Mouse (Mus musculus) forebrain, postnatal 0 days (tissue): Measurements from ENCODE around the gene Rad54l. TPM values are rescaled to one million over a fixed set of nuclear protein-coding genes. Genes with fewer than 3 reads are reported as not detected.

Experiments used
- ATAC-seq: fragments of 200-750 bp; cut with Nextera tagmentation; 2 replicates; pipeline ENCODE4 v1.8.0; 2017; ENCODE audit warnings: mild to moderate bottlenecking, moderate library complexity
- DNase-seq: peaks from one replicate; pipeline ENCODE4 v3.0.0-alpha.2; 2015
- H3K27ac ChIP-seq: fragments of 300-500 bp; sonication (generic); 2 replicates; pipeline ENCODE4 v1.5.1; 2014; ENCODE audit warnings: low read depth, mild to moderate bottlenecking, antibody characterized with exemption, low read length, moderate library complexity, mixed read lengths
- H3K27me3 ChIP-seq: fragments of 300-500 bp; sonication (generic); 2 replicates; pipeline ENCODE4 v1.6.1; 2014; ENCODE audit warnings: mild to moderate bottlenecking, low read length, mixed read lengths; ENCODE audit not compliant: insufficient read depth
- H3K36me3 ChIP-seq: fragments of 300-500 bp; sonication (generic); 2 replicates; pipeline ENCODE4 v1.6.1; 2014; ENCODE audit warnings: mild to moderate bottlenecking, moderate library complexity; ENCODE audit not compliant: insufficient read depth
- H3K4me1 ChIP-seq: fragments of 300-500 bp; sonication (generic); 2 replicates; pipeline ENCODE4 v1.6.1; 2014; ENCODE audit warnings: antibody characterized with exemption; ENCODE audit not compliant: insufficient read depth
- H3K4me2 ChIP-seq: fragments of 300-500 bp; sonication (generic); 2 replicates; pipeline ENCODE4 v1.6.1; 2014; ENCODE audit warnings: low read depth, mild to moderate bottlenecking, moderate library complexity
- H3K4me3 ChIP-seq: fragments of 300-500 bp; sonication (generic); 2 replicates; pipeline ENCODE4 v1.5.1; 2014; ENCODE audit warnings: low read depth, low read length, mixed read lengths
- H3K9ac ChIP-seq: fragments of 300-500 bp; sonication (generic); 2 replicates; pipeline ENCODE4 v1.6.1; 2014; ENCODE audit warnings: mild to moderate bottlenecking
- H3K9me3 ChIP-seq: fragments of 300-500 bp; sonication (generic); 2 replicates; pipeline ENCODE4 v1.6.1; 2016; ENCODE audit warnings: low read length
- CTCF ChIP-seq: sonication (generic); IDR thresholded peaks from 2 replicates; pipeline ENCODE4 v1.5.1; 2016; ENCODE audit warnings: antibody characterized with exemption, control low read depth, low read depth
- WGBS: fragments of 180-500 bp; shearing (Covaris S2); extraction: QIAGEN DNeasy Blood & Tissue Kit; methylation state at CpG from one replicate; pipeline ENCODE4 v1.1.7; 2014; 5-methylcytosine and 5-hydroxymethylcytosine counted together
- polyA plus RNA-seq: library from polyadenylated mRNA; unstranded; fragments of >200 nt; fragmentation: Nextera tagmentation; extraction: Ambion mirVana; gene quantifications from 2 replicates; pipeline ENCODE4 v1.2.1, GENCODE M21; 2015
- total RNA-seq: library from RNA; depleted of rRNA; stranded (reverse); fragments of >200 nt; gene quantifications from 2 replicates; pipeline ENCODE4 v1.2.3, GENCODE M21; 2014

Gene Rad54l
- total and polyA plus RNA-seq, 2 experiments from 2014 or later, result 2.0 to 3.5 TPM

- Histone ChIP-seq H3K9ac (no peak overlapping the region), H3K4me1 (no peaks in the 10 kb centered on the region), H3K9me3 (no peaks in the 10 kb centered on the region), H3K36me3 (no peaks in the 10 kb centered on the region), H3K27ac (no peak overlapping the region), H3K4me2 (peak overlapping the region; percentile 55; the same call in 1 of the 2 replicates), H3K4me3 (peak overlapping the region; percentile 60), H3K27me3 (no peaks in the 10 kb centered on the region)
- DNase-seq, result no peak
- no peak for ATAC-seq
- TF ChIP-seq CTCF, result no peak
- WGBS, result 3% methylated on average over 1 of the region's 1 CpGs
These were observed 728 bp downstream of the Rad54l start for GRCm38 (mm10) chr4:116122762-116123161.

GRCm38 (mm10) chr4:116111486-116111885 is 12.0 kb downstream of the Rad54l start:
- 37% methylated on average over 2 of the region's 2 CpGs for WGBS
- Histone ChIP-seq H3K9ac (no peak overlapping the region), H3K4me2 (no peak overlapping the region), H3K27ac (no peak overlapping the region), H3K4me1 (no peaks in the 10 kb centered on the region), H3K36me3 (no peaks in the 10 kb centered on the region), H3K4me3 (no peak overlapping the region), H3K9me3 (no peaks in the 10 kb centered on the region), H3K27me3 (no peaks in the 10 kb centered on the region)
- DNase-seq (no peak), ATAC-seq (no peak)
- TF ChIP-seq CTCF, result no peak

- Histone ChIP-seq H3K27ac (no peak overlapping the region), H3K4me3 (no peak overlapping the region), H3K36me3 (no peaks in the 10 kb centered on the region), H3K4me1 (no peaks in the 10 kb centered on the region), H3K9ac (no peak overlapping the region), H3K27me3 (no peaks in the 10 kb centered on the region), H3K9me3 (no peaks in the 10 kb centered on the region), H3K4me2 (no peak overlapping the region)
- TF ChIP-seq CTCF, result no peak
- no peak for DNase-seq
- WGBS, result 96% methylated on average over 6 of the region's 6 CpGs
- ATAC-seq, result no peak
These were observed 12.8 kb downstream of the Rad54l start for GRCm38 (mm10) chr4:116110695-116111094.

GRCm38 (mm10) chr4:116105278-116105677 is 18.2 kb downstream of the Rad54l start:
- peaks cover 5% of the 10 kb centered on the region; the same call in 1 of the 2 replicates for H3K36me3 ChIP-seq
- H3K9me3 ChIP-seq, result no peaks in the 10 kb centered on the region
- no peak for DNase-seq
- H3K9ac ChIP-seq, result no peak overlapping the region
- H3K4me2 ChIP-seq, result no peak overlapping the region
- no peak for TF ChIP-seq CTCF
- H3K4me1 ChIP-seq, result no peaks in the 10 kb centered on the region
- no peak overlapping the region for H3K4me3 ChIP-seq
- no peak for ATAC-seq
- no peaks in the 10 kb centered on the region for H3K27me3 ChIP-seq
- no peak overlapping the region for H3K27ac ChIP-seq
- 93% methylated on average over 5 of the region's 5 CpGs for WGBS

- DNase-seq, result no peak
- Histone ChIP-seq H3K27ac (no peak overlapping the region), H3K9ac (no peak overlapping the region), H3K36me3 (peaks cover 42% of the 10 kb centered on the region), H3K9me3 (no peaks in the 10 kb centered on the region), H3K4me2 (no peak overlapping the region), H3K4me1 (no peaks in the 10 kb centered on the region), H3K27me3 (no peaks in the 10 kb centered on the region), H3K4me3 (no peak overlapping the region)
- no peak for TF ChIP-seq CTCF
- ATAC-seq, result no peak
- 85% methylated on average over 7 of the region's 7 CpGs for WGBS
These were observed 22.5 kb downstream of the Rad54l start for GRCm38 (mm10) chr4:116100959-116101358.

GRCm38 (mm10) chr4:116097211-116097610 is 26.3 kb downstream of the Rad54l start:
- Histone ChIP-seq H3K4me3 (no peak overlapping the region), H3K9ac (no peak overlapping the region), H3K4me2 (no peak overlapping the region), H3K27me3 (no peaks in the 10 kb centered on the region), H3K36me3 (peaks cover 77% of the 10 kb centered on the region), H3K27ac (no peak overlapping the region), H3K4me1 (no peaks in the 10 kb centered on the region), H3K9me3 (no peaks in the 10 kb centered on the region)
- DNase-seq (no peak), ATAC-seq (no peak)
- no peak for TF ChIP-seq CTCF
- WGBS, result 94% methylated on average over 8 of the region's 8 CpGs

- no peaks in the 10 kb centered on the region for H3K27me3 ChIP-seq
- no peak for DNase-seq
- peaks cover 86% of the 10 kb centered on the region for H3K36me3 ChIP-seq
- no peaks in the 10 kb centered on the region for H3K4me1 ChIP-seq
- no peak overlapping the region for H3K4me3 ChIP-seq
- TF ChIP-seq CTCF, result no peak
- H3K4me2 ChIP-seq, result no peak overlapping the region
- ATAC-seq, result no peak
- 90% methylated on average over 10 of the region's 10 CpGs for WGBS
- H3K9ac ChIP-seq, result no peak overlapping the region
- no peak overlapping the region for H3K27ac ChIP-seq
- no peaks in the 10 kb centered on the region for H3K9me3 ChIP-seq
These were observed 27.2 kb downstream of the Rad54l start for GRCm38 (mm10) chr4:116096291-116096690.
